Mouse (Mus musculus) heart, adult 10 weeks (tissue): Measurements from ENCODE around the gene Olfr345. TPM values are rescaled to one million over a fixed set of nuclear protein-coding genes. Genes with fewer than 3 reads are reported as not detected.

ENCODE experiments used
- polyA plus RNA-seq: library from polyadenylated mRNA; stranded (reverse); fragments of 350-450 nt; fragmentation: Illumina TruSeq; extraction: RNeasy Lipid Tissue Mini Kit (QIAGEN cat#74804); gene quantifications from one replicate; pipeline ENCODE4 v1.2.3, GENCODE M21; 2014; ENCODE audit warnings: low read depth, low replicate concordance

Gene Olfr345
- polyA plus RNA-seq, result not detected

DNA sequence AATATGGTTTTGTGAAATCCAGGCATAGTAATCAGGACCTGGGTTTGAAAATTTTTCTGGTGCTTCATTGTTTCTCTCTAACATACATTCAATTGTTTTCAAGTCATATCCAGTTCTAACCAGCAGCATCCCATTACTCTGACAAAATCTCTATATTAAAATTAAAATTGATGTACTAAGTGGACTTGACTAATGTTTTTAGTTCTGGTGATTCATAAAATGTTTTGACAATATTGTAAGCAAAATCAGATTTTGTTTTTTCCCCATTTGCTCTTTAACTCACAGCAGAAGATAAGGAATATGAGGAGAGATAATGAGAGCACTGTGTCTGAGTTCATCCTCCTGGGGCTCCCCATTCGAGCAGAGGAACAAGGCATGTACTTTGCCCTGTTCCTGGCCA, at the start of gene Olfr345:
Gene Olfr345, plus strand, starts transcription at position 301 of the 400 bp plus-strand sequence.

GRCm38 (mm10) chr2:36685488-36685887, 45.6 kb downstream of the Olfr345 start, which contains the start of gene Olfr346:
Olfr346 (plus strand) TSS chr2:36685788.

Other genes starting within 250 kb of the Olfr345 start
- not detected for gene Olfr339, start 221.1 kb upstream of the Olfr345 start, polyA plus RNA-seq
- gene Olfr340, start 187.5 kb upstream of the Olfr345 start, polyA plus RNA-seq, result not detected
- not detected for gene Olfr341, start 157.6 kb upstream of the Olfr345 start, polyA plus RNA-seq
- not detected for gene Olfr342, start 115.0 kb upstream of the Olfr345 start, polyA plus RNA-seq
- not detected for gene Olfr344, start 73.4 kb upstream of the Olfr345 start, polyA plus RNA-seq
- not detected for gene Olfr346, start 45.7 kb downstream of the Olfr345 start, polyA plus RNA-seq
- gene Olfr347, start 91.9 kb downstream of the Olfr345 start, polyA plus RNA-seq, result not detected
- not detected for gene Olfr348, start 144.2 kb downstream of the Olfr345 start, polyA plus RNA-seq
- gene Olfr50, start 150.5 kb downstream of the Olfr345 start, polyA plus RNA-seq, result not detected
- not detected for gene Olfr3, start 177.0 kb downstream of the Olfr345 start, polyA plus RNA-seq
- gene Olfr350, start 206.3 kb downstream of the Olfr345 start, polyA plus RNA-seq, result not detected
- not detected for gene Olfr351, start 222.6 kb downstream of the Olfr345 start, polyA plus RNA-seq
- not detected for gene Olfr352, start 228.4 kb downstream of the Olfr345 start, polyA plus RNA-seq